Mouse (Mus musculus) stomach, embryonic 14.5 days (tissue): ENCODE results near the gene Gm14685. TPM values are rescaled to one million over a fixed set of nuclear protein-coding genes. Genes with fewer than 3 reads are reported as not detected.
"Not testable (repeated sequence)": the region's sequence is repeated elsewhere in the genome, so short reads cannot be mapped to it uniquely, and the experiment has no call there.

Experiments used
- ATAC-seq: fragments of 200-750 bp; cut with Nextera tagmentation; 2 replicates; pipeline ENCODE4 v1.8.0; 2017; ENCODE audit warnings: low read depth, moderate TSS enrichment; ENCODE audit not compliant: insufficient number of reproducible peaks, insufficient read depth, low FRiP score
- H3K27ac ChIP-seq: fragments of 300-500 bp; sonication (generic); 2 replicates; pipeline ENCODE4 v1.5.1; 2014; ENCODE audit warnings: mild to moderate bottlenecking, low read length, moderate library complexity, mixed read lengths
- H3K27me3 ChIP-seq: fragments of 300-500 bp; sonication (generic); 2 replicates; pipeline ENCODE4 v1.6.1; 2014; ENCODE audit warnings: low read length, control low read depth, mixed read lengths; ENCODE audit not compliant: control insufficient read depth, insufficient read depth
- H3K36me3 ChIP-seq: fragments of 300-500 bp; sonication (generic); 2 replicates; pipeline ENCODE4 v1.6.1; 2014; ENCODE audit warnings: mild to moderate bottlenecking, control low read depth, low read length, moderate library complexity, mixed read lengths; ENCODE audit not compliant: control insufficient read depth, insufficient read depth
- H3K4me1 ChIP-seq: fragments of 300-500 bp; sonication (generic); 2 replicates; pipeline ENCODE4 v1.6.1; 2014; ENCODE audit warnings: low read length, control low read depth, mixed read lengths; ENCODE audit not compliant: control insufficient read depth, insufficient read depth
- H3K4me2 ChIP-seq: fragments of 300-500 bp; sonication (generic); replicated peaks from 2 replicates; pipeline ENCODE4 v1.6.1; 2014; ENCODE audit warnings: low read depth, low read length, control low read depth
- H3K4me3 ChIP-seq: fragments of 300-500 bp; sonication (generic); 2 replicates; pipeline ENCODE4 v1.5.1; 2014; ENCODE audit warnings: low read depth, low read length, control low read depth
- H3K9ac ChIP-seq: fragments of 300-500 bp; sonication (generic); replicated peaks from 2 replicates; pipeline ENCODE4 v1.6.1; 2014; ENCODE audit warnings: low read depth, mild to moderate bottlenecking, control low read depth, low read length, moderate library complexity, mixed read lengths
- H3K9me3 ChIP-seq: fragments of 300-500 bp; sonication (generic); 2 replicates; pipeline ENCODE4 v1.6.1; 2016; ENCODE audit warnings: low read depth, low read length, control low read depth; ENCODE audit not compliant: control insufficient read depth
- WGBS: fragments of 180-500 bp; shearing (Covaris S2); extraction: QIAGEN DNeasy Blood & Tissue Kit; methylation state at CpG from one replicate; pipeline ENCODE4 v1.1.7; 2014; 5-methylcytosine and 5-hydroxymethylcytosine counted together
- polyA plus RNA-seq: library from polyadenylated mRNA; unstranded; fragments of >200 nt; fragmentation: Nextera tagmentation; extraction: Ambion mirVana; gene quantifications from 2 replicates; pipeline ENCODE4 v1.2.1, GENCODE M21; 2014

The Gm14685 gene
- not detected in 2 replicates for polyA plus RNA-seq

- H3K27me3 ChIP-seq, H3K9me3 ChIP-seq, ATAC-seq, H3K27ac ChIP-seq, H3K9ac ChIP-seq, H3K4me1 ChIP-seq, H3K4me2 ChIP-seq, H3K4me3 ChIP-seq, H3K36me3 ChIP-seq: not testable (repeated sequence)
- no CpG with 5 or more reads among the region's 7 CpGs for WGBS
Observed at GRCm38 (mm10) chrX:73116747-73117146, at the start of gene Gm14685. Gene Gm14685, plus strand, starts transcription at chrX:73117047.

- not testable (repeated sequence) for H3K9ac ChIP-seq, H3K4me3 ChIP-seq, H3K4me1 ChIP-seq, H3K4me2 ChIP-seq, ATAC-seq, H3K9me3 ChIP-seq, H3K27me3 ChIP-seq, H3K27ac ChIP-seq, H3K36me3 ChIP-seq
- WGBS, result 79% methylated on average over 19 of the region's 19 CpGs
Observed at GRCm38 (mm10) chrX:73082267-73083055, 34.4 kb upstream of the Gm14685 start, which contains the start of gene Xlr4a. Gene Xlr4a, minus strand, starts transcription at chrX:73082478.

GRCm38 (mm10) chrX:73096941-73097508 lies 19.8 kb upstream of the Gm14685 start, which contains the start of gene Xlr3a:
Gene Xlr3a, minus strand, starts transcription at chrX:73097095.
- H3K9ac ChIP-seq, H3K36me3 ChIP-seq, H3K4me2 ChIP-seq, ATAC-seq, H3K27me3 ChIP-seq, H3K9me3 ChIP-seq, H3K4me1 ChIP-seq, H3K4me3 ChIP-seq, H3K27ac ChIP-seq: not testable (repeated sequence)
- 64% methylated on average over 13 of the region's 13 CpGs for WGBS

GRCm38 (mm10) chrX:73122859-73123829 lies 6.3 kb downstream of the Gm14685 start:
- H3K9ac ChIP-seq, H3K27me3 ChIP-seq, H3K4me1 ChIP-seq, H3K9me3 ChIP-seq, H3K36me3 ChIP-seq, H3K4me2 ChIP-seq, ATAC-seq, H3K27ac ChIP-seq, H3K4me3 ChIP-seq: not testable (repeated sequence)
- WGBS, result no CpG with 5 or more reads among the region's 12 CpGs

- H3K27me3 ChIP-seq, H3K4me3 ChIP-seq, H3K27ac ChIP-seq, H3K9ac ChIP-seq, H3K4me2 ChIP-seq, ATAC-seq, H3K9me3 ChIP-seq, H3K4me1 ChIP-seq, H3K36me3 ChIP-seq: not testable (repeated sequence)
- no CpG with 5 or more reads among the region's 7 CpGs for WGBS
Observed at GRCm38 (mm10) chrX:73143218-73143618, 26.4 kb downstream of the Gm14685 start.

- ATAC-seq, H3K27me3 ChIP-seq, H3K36me3 ChIP-seq, H3K9ac ChIP-seq, H3K27ac ChIP-seq, H3K4me1 ChIP-seq, H3K4me3 ChIP-seq, H3K4me2 ChIP-seq, H3K9me3 ChIP-seq: not testable (repeated sequence)
- WGBS, result no CpG with 5 or more reads among the region's 20 CpGs
Observed at GRCm38 (mm10) chrX:73148496-73148895, 31.6 kb downstream of the Gm14685 start, which contains the start of gene Xlr5b. Gene Xlr5b, plus strand, starts transcription at chrX:73148796.

- H3K4me3 ChIP-seq, H3K36me3 ChIP-seq, H3K27me3 ChIP-seq, H3K4me1 ChIP-seq, ATAC-seq, H3K27ac ChIP-seq, H3K4me2 ChIP-seq, H3K9me3 ChIP-seq, H3K9ac ChIP-seq: not testable (repeated sequence)
- WGBS, result no CpG with 5 or more reads among the region's 7 CpGs
Observed at GRCm38 (mm10) chrX:73149350-73149749, 32.5 kb downstream of the Gm14685 start, which contains the start of gene DXBay18. Gene DXBay18, minus strand, starts transcription at chrX:73149450.

- ATAC-seq, H3K4me1 ChIP-seq, H3K4me3 ChIP-seq, H3K4me2 ChIP-seq, H3K27ac ChIP-seq, H3K27me3 ChIP-seq, H3K36me3 ChIP-seq, H3K9me3 ChIP-seq, H3K9ac ChIP-seq: not testable (repeated sequence)
- 84% methylated on average over 4 of the region's 15 CpGs for WGBS
Observed at GRCm38 (mm10) chrX:73176889-73177288, 60.0 kb downstream of the Gm14685 start, which contains the start of gene Spin2d. Gene Spin2d, minus strand, starts transcription at chrX:73176989.
